Mouse (Mus musculus) CH12.LX (cell line): ENCODE results near the gene Oasl1. TPM values are rescaled to one million over a fixed set of nuclear protein-coding genes. Genes with fewer than 3 reads are reported as not detected.

ENCODE experiments used
- DNase-seq: peaks from one replicate; pipeline ENCODE4 v3.0.0-alpha.2; 2013; ENCODE audit errors: extremely low read depth
- H3K27ac ChIP-seq: 2 replicates; pipeline ENCODE4 v1.5.1; 2012; ENCODE audit warnings: low read depth, mild to moderate bottlenecking, control low read depth, moderate library complexity; ENCODE audit not compliant: insufficient read depth
- H3K27me3 ChIP-seq: replicated peaks from 2 replicates; pipeline ENCODE3; 2012; ENCODE audit warnings: inconsistent platforms
- H3K36me3 ChIP-seq, 2 experiments: replicated peaks in 1 of 2; 2 replicates each; pipeline versions ENCODE3 to v1.6.1; 2012; ENCODE audit warnings: inconsistent platforms in 1 of 2, low read length in 1 of 2, mild to moderate bottlenecking in 1 of 2, mixed read lengths in 1 of 2, moderate library complexity in 1 of 2; ENCODE audit not compliant: control insufficient read depth in 1 of 2, insufficient read depth in 1 of 2
- H3K4me1 ChIP-seq, 2 experiments: 2 replicates each; pipeline ENCODE4 v1.6.1; 2012; ENCODE audit warnings: inconsistent platforms in 1 of 2, moderate library complexity in 1 of 2; ENCODE audit not compliant: insufficient read depth in 2 of 2, control insufficient read depth in 1 of 2
- H3K4me2 ChIP-seq: 2 replicates; pipeline ENCODE4 v1.6.1; 2012; ENCODE audit warnings: low read depth, mild to moderate bottlenecking, control low read depth; ENCODE audit not compliant: poor library complexity, insufficient read depth, severe bottlenecking
- H3K4me3 ChIP-seq, 3 experiments: fragments of 150-350 bp in 1 of 3; sonication (generic) in 1 of 3; replicated peaks in 1 of 3; 2 replicates each; pipeline versions ENCODE3 to v1.5.1; 2011 to 2012; ENCODE audit warnings: low read depth in 2 of 3, low read length in 2 of 3, mild to moderate bottlenecking in 2 of 3, moderate library complexity in 2 of 3, control low read depth in 1 of 3, improper control_type of control experiment in 1 of 3, inconsistent platforms in 1 of 3, mixed read lengths in 1 of 3; ENCODE audit not compliant: poor library complexity in 1 of 3
- H3K79me2 ChIP-seq: replicated peaks from 2 replicates; pipeline ENCODE4 v1.6.1; 2012; ENCODE audit warnings: mild to moderate bottlenecking, moderate library complexity; ENCODE audit not compliant: control insufficient read depth, poor library complexity, insufficient read depth, severe bottlenecking; ENCODE audit errors: extremely low read depth
- H3K9ac ChIP-seq: 2 replicates; pipeline ENCODE4 v1.6.1; 2012; ENCODE audit warnings: low read depth, mild to moderate bottlenecking, control low read depth, moderate library complexity; ENCODE audit not compliant: insufficient read depth
- H3K9me3 ChIP-seq: replicated peaks from 2 replicates; pipeline ENCODE3; 2012; ENCODE audit warnings: low read length, inconsistent platforms, mixed read lengths
- CHD1 ChIP-seq: IDR thresholded peaks from 2 replicates; pipeline ENCODE4 v1.6.1; 2012; ENCODE audit warnings: low read depth, low read length, improper control_type of control experiment, inconsistent platforms
- E2F4 ChIP-seq: IDR thresholded peaks from 2 replicates; pipeline ENCODE4 v1.6.1; 2011; ENCODE audit warnings: low read depth, low read length, improper control_type of control experiment; ENCODE audit not compliant: insufficient replicate concordance
- EP300 ChIP-seq: IDR thresholded peaks from 2 replicates; pipeline ENCODE4 v1.6.1; 2011; ENCODE audit warnings: low read length, improper control_type of control experiment
- ETS1 ChIP-seq: conservative IDR thresholded peaks from 2 replicates; pipeline ENCODE4 v1.6.1; 2012; ENCODE audit warnings: low read depth, mild to moderate bottlenecking, inconsistent platforms, low read length, improper control_type of control experiment, moderate library complexity
- HCFC1 ChIP-seq: IDR thresholded peaks from 2 replicates; pipeline ENCODE4 v1.6.1; 2012; ENCODE audit warnings: low read depth, mild to moderate bottlenecking, inconsistent platforms, low read length, improper control_type of control experiment
- JUND ChIP-seq: conservative IDR thresholded peaks from 2 replicates; pipeline ENCODE4 v1.6.1; 2011; ENCODE audit warnings: low read depth, low read length, improper control_type of control experiment
- KAT2A ChIP-seq: IDR thresholded peaks from 2 replicates; pipeline ENCODE4 v1.6.1; 2012; ENCODE audit warnings: low read length, improper control_type of control experiment, inconsistent platforms; ENCODE audit not compliant: insufficient replicate concordance
- MAZ ChIP-seq: IDR thresholded peaks from 2 replicates; pipeline ENCODE4 v1.6.1; 2012; ENCODE audit warnings: low read depth, mild to moderate bottlenecking, inconsistent platforms, low read length, improper control_type of control experiment, moderate library complexity
- MEF2A ChIP-seq: IDR thresholded peaks from 2 replicates; pipeline ENCODE4 v1.6.1; 2014; ENCODE audit warnings: low read depth, mild to moderate bottlenecking, inconsistent platforms, low read length, improper control_type of control experiment, borderline replicate concordance
- RAD21 ChIP-seq: IDR thresholded peaks from 2 replicates; pipeline ENCODE4 v1.6.1; 2011; ENCODE audit warnings: low read depth, mild to moderate bottlenecking, low read length, improper control_type of control experiment, moderate library complexity
- SIN3A ChIP-seq: IDR thresholded peaks from 2 replicates; pipeline ENCODE4 v1.6.1; 2012; ENCODE audit warnings: low read length, improper control_type of control experiment, inconsistent platforms
- SMC3 ChIP-seq: IDR thresholded peaks from 2 replicates; pipeline ENCODE4 v1.6.1; 2011; ENCODE audit warnings: low read depth, low read length, improper control_type of control experiment
- UBTF ChIP-seq: IDR thresholded peaks from 2 replicates; pipeline ENCODE4 v1.6.1; 2012; ENCODE audit warnings: low read depth, mild to moderate bottlenecking, inconsistent platforms, low read length, improper control_type of control experiment, moderate library complexity
- USF2 ChIP-seq: conservative IDR thresholded peaks from 2 replicates; pipeline ENCODE4 v1.6.1; 2011; ENCODE audit warnings: low read depth, low read length, improper control_type of control experiment
- ZC3H11A ChIP-seq: IDR thresholded peaks from 2 replicates; pipeline ENCODE4 v1.6.1; 2012; ENCODE audit warnings: low read depth, mild to moderate bottlenecking, inconsistent platforms, low read length, improper control_type of control experiment
- ZKSCAN1 ChIP-seq: IDR thresholded peaks from 2 replicates; pipeline ENCODE4 v1.6.1; 2012; ENCODE audit warnings: low read depth, inconsistent platforms, low read length, improper control_type of control experiment, borderline replicate concordance
- ZNF384 ChIP-seq: IDR thresholded peaks from 2 replicates; pipeline ENCODE4 v1.6.1; 2012; ENCODE audit warnings: low read depth, low read length, improper control_type of control experiment, inconsistent platforms
- dilution Hi-C: fragments of 300-500 bp; cut with MboI; formaldehyde crosslinking; loops from 2 replicates; pipeline ENCODE4 v1.14.3; 2020; ENCODE audit warnings: low sequenced_read_pairs; ENCODE audit not compliant: extremely low pct_unique_long_range_greater_than_20kb, extremely low pct_ligation_motif_present
- in situ Hi-C: fragments of 300-500 bp; cut with MboI; formaldehyde crosslinking; loops from 3 replicates; pipeline ENCODE4 v1.14.3; 2019; ENCODE audit warnings: low sequenced_read_pairs, low pct_ligation_motif_present, low pct_unique_long_range_greater_than_20kb, mixed read lengths
- polyA plus RNA-seq: library from polyadenylated mRNA; unstranded; fragments of >175 nt; gene quantifications from 2 replicates; pipeline ENCODE4 v1.2.1, GENCODE M21; 2012; ENCODE audit warnings: low read depth; ENCODE audit not compliant: insufficient read length
- total RNA-seq, 2 experiments: library from RNA; depleted of rRNA; stranded (reverse); fragments of 300-350 nt in 1 of 2; fragments of >200 nt in 1 of 2; gene quantifications; 2 replicates each; pipeline ENCODE4 v1.2.3; 2012 to 2014

The Oasl1 gene
- total and polyA plus RNA-seq, 3 experiments = 0.37 TPM; not detected in 2

DNA sequence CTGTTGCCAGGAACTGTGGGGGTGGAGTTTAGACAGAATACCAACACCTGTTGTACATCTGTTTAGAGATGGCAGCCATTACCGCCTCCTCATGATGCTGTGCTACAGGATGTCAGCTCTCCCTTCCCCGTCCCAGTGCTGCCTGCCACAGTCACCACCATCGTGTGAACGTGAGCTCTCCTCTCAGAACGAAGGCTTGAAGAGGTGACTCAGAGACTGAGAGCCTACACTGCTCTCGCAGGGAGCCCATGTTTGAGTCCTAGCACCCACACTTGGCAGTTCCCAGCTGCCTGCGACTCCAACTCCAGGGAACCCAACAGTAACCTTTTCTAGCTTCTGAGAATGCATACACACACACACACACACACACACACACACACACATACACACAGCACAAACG is 8.2 kb upstream of the Oasl1 start:
- H3K36me3 ChIP-seq = no peaks in the 10 kb centered on the region
- dilution Hi-C loops = no loop called here
- no peak overlapping the region for H3K9ac ChIP-seq
- H3K27me3 ChIP-seq = no peaks in the 10 kb centered on the region
- H3K9me3 ChIP-seq = no peaks in the 10 kb centered on the region
- H3K4me1 ChIP-seq = peaks cover 4 to 17% of the 10 kb centered on the region in 2 experiments; a peak in 2 of 4 replicates
- no peak for TF ChIP-seq MAZ
- no peak for TF ChIP-seq ZNF384
- TF ChIP-seq ZKSCAN1 = no peak
- no peak for TF ChIP-seq E2F4
- H3K4me2 ChIP-seq = no peak overlapping the region
- DNase-seq = no peak
- no peak overlapping the region for H3K27ac ChIP-seq
- in situ Hi-C loops = loop anchor here (25.0 kb wide), 1 partner anchor 203 kb away; the partner anchor contains the start of gene Tchp
- H3K4me3 ChIP-seq = no peak overlapping the region
- no peaks in the 10 kb centered on the region for H3K79me2 ChIP-seq

DNA sequence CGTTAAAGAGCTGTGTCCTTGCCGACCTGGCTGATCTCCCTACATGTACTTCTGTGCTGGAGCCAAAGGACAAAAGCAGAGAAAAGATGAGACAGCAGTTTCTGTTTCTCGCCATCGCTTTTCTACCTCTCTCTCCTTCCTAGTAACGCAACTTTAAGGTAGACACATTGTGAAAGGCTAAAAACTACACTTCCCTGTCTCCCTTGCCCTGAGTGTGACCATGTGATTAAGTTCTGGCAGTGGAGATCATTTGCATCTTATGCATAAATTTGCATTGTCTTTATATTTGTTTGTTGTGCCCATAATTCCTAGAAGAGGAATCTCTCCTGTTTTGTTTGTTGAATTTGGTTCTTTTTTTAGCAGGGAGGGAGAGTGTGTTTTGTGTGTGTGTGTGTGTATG is 7.2 kb upstream of the Oasl1 start:
- Histone ChIP-seq H3K4me2 (no peak overlapping the region), H3K4me1 (peaks cover 4 to 17% of the 10 kb centered on the region in 2 experiments; a peak in 2 of 4 replicates), H3K4me3 (no peak overlapping the region), H3K79me2 (no peaks in the 10 kb centered on the region), H3K9me3 (no peaks in the 10 kb centered on the region), H3K36me3 (no peaks in the 10 kb centered on the region), H3K9ac (no peak overlapping the region), H3K27ac (no peak overlapping the region), H3K27me3 (no peaks in the 10 kb centered on the region)
- in situ Hi-C loops = loop anchor here (25.0 kb wide), 1 partner anchor 204 kb away; the partner anchor contains the start of gene Tchp
- DNase-seq = no peak
- dilution Hi-C loops = no loop called here
- TF ChIP-seq ZC3H11A = no peak
- TF ChIP-seq MEF2A = no peak
- TF ChIP-seq EP300 = no peak
- TF ChIP-seq MAZ = no peak
- no peak for TF ChIP-seq JUND
- TF ChIP-seq SIN3A = no peak
- no peak for TF ChIP-seq CHD1
- no peak for TF ChIP-seq KAT2A
- no peak for TF ChIP-seq RAD21
- no peak for TF ChIP-seq ZNF384
- no peak for TF ChIP-seq SMC3
- TF ChIP-seq HCFC1 = no peak
- no peak for TF ChIP-seq ETS1
- TF ChIP-seq UBTF = no peak
- no peak for TF ChIP-seq USF2
- TF ChIP-seq ZKSCAN1 = no peak
